In the genomic region with DNA sequence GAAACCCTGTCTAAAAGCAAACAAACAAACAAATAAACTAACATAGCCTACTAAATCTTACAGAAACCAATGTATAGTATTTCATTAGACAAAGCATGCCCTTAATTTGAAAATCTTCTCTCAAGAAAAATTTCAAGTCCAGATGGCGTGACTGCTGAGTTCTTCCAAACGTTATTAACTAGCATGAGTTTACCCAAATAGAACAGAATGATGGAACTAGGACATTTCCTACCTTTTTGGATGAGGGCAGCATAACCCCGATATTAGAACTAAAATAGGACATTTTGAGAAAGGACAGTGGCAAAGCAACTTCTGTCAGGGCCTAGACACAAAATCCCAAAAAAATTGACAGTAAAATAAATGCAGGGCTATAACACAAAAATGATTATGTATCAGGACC, we compare ENCODE assay signal across 20 mouse cellular contexts. TPM values are rescaled to one million over a fixed set of nuclear protein-coding genes. Genes with fewer than 3 reads are reported as not detected.
DNase-seq lines count a peak whose midpoint lies in the region; TF ChIP-seq lines count a peak whose summit lies in the region.
"Had no signal": no experiment of that assay in that cellular context is flagged by ENCODE, and none has a peak within 500 bp of the region (broad histone marks: within the 10 kb centered on the region; RNA-seq: fewer than 3 reads in every experiment).

No protein-coding gene starts in this region.

- no peak for TF ChIP-seq CTCF in layer of hippocampus, adult 2 months (conservative IDR thresholded peaks at IDR 0.05)

- no peak overlapping the region for H3K4me3 ChIP-seq in layer of hippocampus, adult 2 months
- H3K4me3 ChIP-seq: embryonic facial prominence, embryonic 13.5 days; embryonic facial prominence, embryonic 15.5 days; erythroblast, embryonic 14.5 days; forebrain, embryonic 10.5 days; forebrain, embryonic 12.5 days had no signal

- peak; percentile 20 to 21 for DNase-seq in cerebellum, adult 18-20 months
- no peak for DNase-seq in cerebellum, postnatal 36 days
- peak; percentile 70 for DNase-seq in cerebellum, adult 9-10 months
- no peak for DNase-seq in cerebellum, postnatal 14 days
- no peak for DNase-seq in layer of hippocampus, adult 2 months (ENCODE audit: low spot score in 2 of 2)
- no peak for DNase-seq in layer of hippocampus, adult 9-10 months (ENCODE audit: low spot score)
- DNase-seq: adrenal gland, adult 8-10 months; adrenal gland, postnatal 14 days; adrenal gland, postnatal 36 days; B cell, adult 2 months; cerebellum, adult 11 months; cerebellum, adult 8-10 months; cerebellum, postnatal 25 days; embryo, embryonic 11 days had no signal

- peak overlapping the region; percentile 51; the same call in 1 of the 2 replicates for H3K27ac ChIP-seq in layer of hippocampus, adult 2 months
- H3K27ac ChIP-seq: embryonic facial prominence, embryonic 13.5 days; embryonic facial prominence, embryonic 15.5 days; forebrain, embryonic 10.5 days; forebrain, embryonic 12.5 days had no signal

RNA-seq across cellular contexts. Expression of gene Col1a1, which starts 31.7 kb away (rescaled TPM):
- total RNA-seq in layer of hippocampus, adult 2 months (2021), result 10 to 100 TPM in 1 of 2 experiments, 1 to 10 TPM in 1; 9.6 to 14.0 TPM
- total RNA-seq: common myeloid progenitor, adult 5-6 weeks had no signal

Comparison
In these comparisons a context has a peak if more than half of its experiments do, and no peak if none do; other contexts are left out.
1. DNase-seq: peak in cerebellum, adult 18-20 months (2 of 2) and cerebellum, adult 9-10 months (single experiment); none in cerebellum, postnatal 36 days (0 of 2), cerebellum, postnatal 14 days (0 of 2), layer of hippocampus, adult 2 months (0 of 2) and layer of hippocampus, adult 9-10 months (single experiment).